In the genomic region with DNA sequence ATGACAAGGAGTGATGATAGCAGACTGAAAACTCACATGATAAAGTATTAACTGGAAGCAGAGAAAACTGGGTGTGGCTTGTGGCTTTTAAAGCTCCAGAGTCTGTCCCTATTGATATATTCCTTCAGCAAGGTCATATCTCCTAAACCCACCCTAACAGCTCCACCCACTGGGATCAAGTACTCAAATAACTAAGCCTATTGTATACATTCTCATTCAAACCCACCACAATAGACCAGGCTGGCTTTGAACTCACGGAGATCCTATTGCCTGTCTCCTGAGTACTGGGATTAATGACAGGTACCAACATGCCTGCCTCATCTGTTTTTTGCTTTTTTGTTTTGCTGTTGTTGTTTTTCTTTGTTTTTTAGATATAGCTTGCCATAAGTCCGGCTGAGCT, we compare ENCODE assay signal across 17 mouse cellular contexts.
"Had no signal": no experiment of that assay in that cellular context is flagged by ENCODE, and none has a peak within 500 bp of the region (broad histone marks: within the 10 kb centered on the region; RNA-seq: fewer than 3 reads in every experiment).

No protein-coding gene starts in this region.

- H3K9me3 ChIP-seq: megakaryocyte, embryonic 14.5 days; midbrain, embryonic 12.5 days; neural tube, embryonic 12.5 days; stomach, embryonic 15.5 days had no signal

- DNase-seq: lung, adult 18-20 months; lung, embryonic 14.5 days; lung, postnatal 10 days; lung, postnatal 36 days; midbrain, embryonic 14.5 days; right cerebral cortex, postnatal 14 days; thymus, adult 18-20 months; thymus, postnatal 14 days; thymus, postnatal 36 days had no signal

- H3K4me1 ChIP-seq: megakaryocyte, embryonic 14.5 days; midbrain, embryonic 12.5 days; neural tube, embryonic 12.5 days; stomach, embryonic 15.5 days had no signal

- H3K4me3 ChIP-seq: megakaryocyte, embryonic 14.5 days; midbrain, embryonic 12.5 days; neural tube, embryonic 12.5 days; stomach, embryonic 15.5 days had no signal

- H3K9ac ChIP-seq: liver, embryonic 14.5 days; lung, embryonic 14.5 days; midbrain, embryonic 12.5 days; neural tube, embryonic 12.5 days; stomach, embryonic 15.5 days had no signal

- H3K27ac ChIP-seq: liver, embryonic 14.5 days; macrophage; midbrain, embryonic 12.5 days; neural tube, embryonic 12.5 days; stomach, embryonic 15.5 days; stomach, postnatal 0 days had no signal

- ATAC-seq: midbrain, embryonic 16.5 days had no signal

- H3K36me3 ChIP-seq: midbrain, embryonic 12.5 days; neural tube, embryonic 12.5 days; stomach, embryonic 15.5 days had no signal
